In genomic region chr11:32267964-32268363, GRCm38 (mm10) we compare ENCODE assay signal across 8 mouse cellular contexts. TPM values are rescaled to one million over a fixed set of nuclear protein-coding genes. Genes with fewer than 3 reads are reported as not detected.
DNase-seq lines count a peak whose midpoint lies in the region; ATAC-seq and TF ChIP-seq lines count a peak whose summit lies in the region.

No protein-coding gene starts in this region.

- peak; percentile 11; the same call in 1 of the 2 replicates for ATAC-seq in forebrain, embryonic 16.5 days
- ATAC-seq in liver, postnatal 0 days = peak; percentile 40

- no peaks in the 10 kb centered on the region for H3K27me3 ChIP-seq in forebrain, embryonic 16.5 days (replicated peaks; ENCODE audit: control insufficient read depth, insufficient read depth, low read length)
- no peaks in the 10 kb centered on the region for H3K27me3 ChIP-seq in liver, postnatal 0 days (ENCODE audit: insufficient read depth, low read length)

- H3K4me3 ChIP-seq in bone marrow macrophage, adult 2 months (ENCODE audit: insufficient read depth, low read length) = peak overlapping the region; percentile 99
- H3K4me3 ChIP-seq in forebrain, embryonic 16.5 days (replicated peaks; ENCODE audit: low read length) = peak overlapping the region; percentile 82
- H3K4me3 ChIP-seq in liver, postnatal 0 days (ENCODE audit: low read depth, low read length) = peak overlapping the region; percentile 76

- WGBS in forebrain, embryonic 16.5 days = 20% methylated on average over 5 of the region's 5 CpGs
- 23% methylated on average over 5 of the region's 5 CpGs for WGBS in liver, postnatal 0 days (ENCODE audit: insufficient replicate concordance)

- H3K27ac ChIP-seq in bone marrow macrophage, adult 2 months (ENCODE audit: insufficient read depth, low read depth, low read length) = peak overlapping the region; percentile 54; the same call in 1 of the 2 replicates
- H3K27ac ChIP-seq in forebrain, embryonic 16.5 days (ENCODE audit: low read length) = peak overlapping the region; percentile 9; the same call in 1 of the 2 replicates
- peak overlapping the region; percentile 97 for H3K27ac ChIP-seq in liver, postnatal 0 days (ENCODE audit: low read depth)

- TF ChIP-seq POLR2A in bone marrow macrophage, adult 2 months (IDR thresholded peaks at IDR 0.05; ENCODE audit: borderline replicate concordance, low read depth, low read length) = no peak

- DNase-seq in kidney, postnatal 10 days = peak; percentile 14
- DNase-seq in kidney, adult 18-20 months = no peak
- DNase-seq in liver, postnatal 0 days = no peak
- DNase-seq in frontal cortex, postnatal 14 days (ENCODE audit: low spot score in 2 of 2) = no peak
- no peak for DNase-seq in left cerebral cortex, postnatal 25 days (ENCODE audit: low spot score in 2 of 2)
- DNase-seq in urinary bladder, adult 2 months (ENCODE audit: low spot score) = no peak

- intact Hi-C loops in left cerebral cortex, postnatal 25 days (cut with DNase I) = no loop called here

- H3K9ac ChIP-seq in forebrain, embryonic 16.5 days (replicated peaks; ENCODE audit: low read depth, low read length) = peak overlapping the region; percentile 47
- peak overlapping the region; percentile 93 for H3K9ac ChIP-seq in liver, postnatal 0 days (replicated peaks)

- peak overlapping the region; percentile 61 for H3K4me2 ChIP-seq in forebrain, embryonic 16.5 days (ENCODE audit: low read length)
- peak overlapping the region; percentile 89 for H3K4me2 ChIP-seq in liver, postnatal 0 days (ENCODE audit: low read depth, low read length)

- no peaks in the 10 kb centered on the region for H3K36me3 ChIP-seq in forebrain, embryonic 16.5 days (ENCODE audit: control insufficient read depth, insufficient read depth)
- no peaks in the 10 kb centered on the region for H3K36me3 ChIP-seq in liver, postnatal 0 days (replicated peaks; ENCODE audit: insufficient read depth, low read length)

- no peak for TF ChIP-seq CTCF in bone marrow macrophage, adult 2 months (IDR thresholded peaks at IDR 0.05; ENCODE audit: low read depth, low read length)
- TF ChIP-seq CTCF in liver, postnatal 0 days (IDR thresholded peaks at IDR 0.05; ENCODE audit: low read depth) = no peak

- peaks cover 25% of the 10 kb centered on the region for H3K4me1 ChIP-seq in bone marrow macrophage, adult 2 months (ENCODE audit: control insufficient read depth, insufficient read depth, low read length)
- H3K4me1 ChIP-seq in forebrain, embryonic 16.5 days (replicated peaks; ENCODE audit: control insufficient read depth, insufficient read depth, low read length) = peaks cover 16% of the 10 kb centered on the region
- peaks cover 35% of the 10 kb centered on the region for H3K4me1 ChIP-seq in liver, postnatal 0 days (ENCODE audit: insufficient read depth)

- TF ChIP-seq EP300 in liver, postnatal 0 days (IDR thresholded peaks at IDR 0.05; ENCODE audit: low read depth) = 0 out of 2 replicates have a peak, but pooled peaks have one; percentile 9

- H3K9me3 ChIP-seq in forebrain, embryonic 16.5 days (ENCODE audit: control insufficient read depth, low read length) = no peaks in the 10 kb centered on the region
- H3K9me3 ChIP-seq in liver, postnatal 0 days (ENCODE audit: low read length) = no peaks in the 10 kb centered on the region

RNA-seq across cellular contexts. Expression of gene Nprl3, which starts 0.5 kb away (rescaled TPM):
- 14.2 and 18.5 TPM in 2 replicates for polyA plus RNA-seq in bone marrow macrophage, adult 2 months (2012; ENCODE audit: insufficient read depth, insufficient read length, missing spikeins)
- polyA plus RNA-seq in forebrain, embryonic 16.5 days (2015; fragmentation: Nextera tagmentation; extraction: Ambion mirVana) = 52.2 and 56.7 TPM in 2 replicates
- polyA plus RNA-seq in liver, postnatal 0 days (2015; fragmentation: Nextera tagmentation; extraction: Ambion mirVana) = 22.8 and 26.2 TPM in 2 replicates
- total RNA-seq in left cerebral cortex, postnatal 25 days (2021) = 10 to 100 TPM; 42.5 to 50.0 TPM
- 61.1 and 70.4 TPM in 2 replicates for polyA plus RNA-seq in urinary bladder, adult 2 months (2012; rRNA removed)

RNA-seq across cellular contexts. Expression of gene Hba-x, which starts 8.2 kb away (rescaled TPM):
- polyA plus RNA-seq in bone marrow macrophage, adult 2 months (2012; ENCODE audit: insufficient read depth, insufficient read length, missing spikeins) = not detected in 2 replicates
- 9.4 and 11.3 TPM in 2 replicates for polyA plus RNA-seq in forebrain, embryonic 16.5 days (2015; fragmentation: Nextera tagmentation; extraction: Ambion mirVana)
- 5.6 and 6.3 TPM in 2 replicates for polyA plus RNA-seq in liver, postnatal 0 days (2015; fragmentation: Nextera tagmentation; extraction: Ambion mirVana)
- not detected for total RNA-seq in left cerebral cortex, postnatal 25 days (2021)
- polyA plus RNA-seq in urinary bladder, adult 2 months (2012; rRNA removed) = 0.19 TPM in 2 replicates

RNA-seq across cellular contexts. Expression of gene Hba-a1, which starts 15.3 kb away (rescaled TPM):
- polyA plus RNA-seq in bone marrow macrophage, adult 2 months (2012; ENCODE audit: insufficient read depth, insufficient read length, missing spikeins) = not detected in 2 replicates
- 2,173 and 2,648 TPM in 2 replicates for polyA plus RNA-seq in forebrain, embryonic 16.5 days (2015; fragmentation: Nextera tagmentation; extraction: Ambion mirVana)
- 32,136 and 32,798 TPM in 2 replicates for polyA plus RNA-seq in liver, postnatal 0 days (2015; fragmentation: Nextera tagmentation; extraction: Ambion mirVana)
- total RNA-seq in left cerebral cortex, postnatal 25 days (2021) = 100 to 1,000 TPM; 501 to 528 TPM
- 62.4 and 76.0 TPM in 2 replicates for polyA plus RNA-seq in urinary bladder, adult 2 months (2012; rRNA removed)

RNA-seq across cellular contexts. Expression of gene Hbq1b, which starts 18.8 kb away (rescaled TPM):
- not detected in 2 replicates for polyA plus RNA-seq in bone marrow macrophage, adult 2 months (2012; ENCODE audit: insufficient read depth, insufficient read length, missing spikeins)
- polyA plus RNA-seq in forebrain, embryonic 16.5 days (2015; fragmentation: Nextera tagmentation; extraction: Ambion mirVana) = 3.3 and 4.1 TPM in 2 replicates
- polyA plus RNA-seq in liver, postnatal 0 days (2015; fragmentation: Nextera tagmentation; extraction: Ambion mirVana) = 70.9 and 75.1 TPM in 2 replicates
- under 1 TPM in 1 of 2 experiments, not detected in 1; 0.73 TPM for total RNA-seq in left cerebral cortex, postnatal 25 days (2021)
- polyA plus RNA-seq in urinary bladder, adult 2 months (2012; rRNA removed) = not detected in 2 replicates

RNA-seq across cellular contexts. Expression of gene Hba-a2, which starts 28.3 kb away (rescaled TPM):
- 1.4 TPM in 1 of 2 replicates, not detected in the other for polyA plus RNA-seq in bone marrow macrophage, adult 2 months (2012; ENCODE audit: insufficient read depth, insufficient read length, missing spikeins)
- 5,488 and 6,869 TPM in 2 replicates for polyA plus RNA-seq in forebrain, embryonic 16.5 days (2015; fragmentation: Nextera tagmentation; extraction: Ambion mirVana)
- 64,656 and 66,091 TPM in 2 replicates for polyA plus RNA-seq in liver, postnatal 0 days (2015; fragmentation: Nextera tagmentation; extraction: Ambion mirVana)
- 100 to 1,000 TPM; 427 to 477 TPM for total RNA-seq in left cerebral cortex, postnatal 25 days (2021)
- 173 and 196 TPM in 2 replicates for polyA plus RNA-seq in urinary bladder, adult 2 months (2012; rRNA removed)

Comparison
In these comparisons a context has a peak if more than half of its experiments do, and no peak if none do; other contexts are left out.
1. H3K27ac ChIP-seq: peak in every context shown above with its lines; median percentile 97 in liver, postnatal 0 days; 54 in bone marrow macrophage, adult 2 months; 9 in forebrain, embryonic 16.5 days.
2. RNA of gene Hba-a1, which starts 15.3 kb away (polyA plus RNA-seq): 32,136 to 32,798 TPM in liver, postnatal 0 days, 2,173 to 2,648 TPM in forebrain, embryonic 16.5 days and 62.4 to 76.0 TPM in urinary bladder, adult 2 months; not detected in bone marrow macrophage, adult 2 months; every median in the first group is over 10 times any median in the second.
3. Peak in every context shown above with its lines, with median percentiles within 50 percentile points of each other: H3K4me3 ChIP-seq.